Mouse (Mus musculus): Measurements from ENCODE around the gene Cdrt4. TPM values are rescaled to one million over a fixed set of nuclear protein-coding genes. Genes with fewer than 3 reads are reported as not detected.

Gene Cdrt4
- total and polyA plus RNA-seq, 2 experiments from 2014 or later, result not detected

DNA sequence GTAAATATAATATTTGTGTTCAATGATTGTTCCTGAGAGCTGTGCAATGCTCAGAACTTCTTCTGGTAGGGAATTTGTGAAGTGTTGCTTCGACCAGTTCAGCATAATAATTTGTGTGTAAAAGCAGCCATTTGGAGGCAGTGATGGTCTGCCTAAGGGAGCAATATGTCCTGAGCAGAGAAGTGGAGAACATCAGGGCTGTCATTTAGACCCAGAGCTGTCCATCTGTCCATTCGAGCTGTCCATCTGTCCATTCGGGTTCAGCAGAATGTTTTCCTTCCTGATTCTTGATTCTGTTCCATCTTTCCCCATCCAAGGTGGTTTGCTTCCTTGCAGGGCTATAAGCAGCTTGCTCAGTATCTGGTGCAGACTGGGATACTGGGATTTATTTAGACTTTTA, 33.4 kb downstream of the Cdrt4 start:
- DNase-seq (ENCODE audit: low spot score) (peak; percentile 31), ATAC-seq (ENCODE audit: low FRiP score) (no peak)
- H3K4me3 ChIP-seq (ENCODE audit: low read depth, low read length), result no peak overlapping the region
- WGBS, result 66% methylated on average over 3 of the region's 3 CpGs
- H3K27me3 ChIP-seq (ENCODE audit: insufficient read depth, low read length), result no peaks in the 10 kb centered on the region
- no peaks in the 10 kb centered on the region for H3K9me3 ChIP-seq (ENCODE audit: low read length)
- H3K36me3 ChIP-seq (ENCODE audit: insufficient read depth, low read length), result no peaks in the 10 kb centered on the region
- TF ChIP-seq CTCF (IDR thresholded peaks at IDR 0.05), result peak; percentile 16; the same call in 1 of the 2 replicates
- no peak overlapping the region for H3K27ac ChIP-seq (ENCODE audit: low read depth, low read length)
- no peak overlapping the region for H3K4me2 ChIP-seq (ENCODE audit: low read depth, low read length, poor library complexity, severe bottlenecking)
- H3K4me1 ChIP-seq (ENCODE audit: insufficient read depth, low read length), result 0 out of 2 replicates have a peak, but pooled peaks cover 5% of the 10 kb centered on the region
- no peak overlapping the region for H3K9ac ChIP-seq (replicated peaks; ENCODE audit: low read length, poor library complexity, severe bottlenecking)

DNA sequence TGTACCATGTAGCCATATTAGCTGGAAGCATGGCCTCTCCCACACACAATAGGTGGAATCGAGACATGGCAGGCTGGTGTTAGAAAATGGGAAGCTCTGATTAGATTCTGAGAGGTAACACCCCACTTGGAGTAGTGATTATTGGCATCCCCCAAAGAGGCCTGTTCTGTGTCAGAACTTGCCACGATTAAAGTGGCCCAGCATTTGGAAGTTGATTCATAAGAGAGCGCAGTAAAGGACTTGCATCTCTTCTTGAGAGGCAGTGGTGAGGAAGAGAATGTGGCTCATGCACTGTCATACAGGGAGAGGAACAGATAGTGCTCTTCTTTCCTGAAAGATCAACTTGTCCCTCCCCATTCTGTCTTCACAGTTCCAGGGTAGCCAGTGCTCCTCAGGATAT, 34.1 kb downstream of the Cdrt4 start:
- H3K9me3 ChIP-seq (ENCODE audit: low read length), result no peaks in the 10 kb centered on the region
- H3K36me3 ChIP-seq (ENCODE audit: insufficient read depth, low read length), result no peaks in the 10 kb centered on the region
- no peak overlapping the region for H3K4me3 ChIP-seq (ENCODE audit: low read depth, low read length)
- DNase-seq (ENCODE audit: low spot score) (no peak), ATAC-seq (ENCODE audit: low FRiP score) (no peak)
- H3K4me2 ChIP-seq (ENCODE audit: low read depth, low read length, poor library complexity, severe bottlenecking), result no peak overlapping the region
- H3K27me3 ChIP-seq (ENCODE audit: insufficient read depth, low read length), result no peaks in the 10 kb centered on the region
- 83% methylated on average over 3 of the region's 3 CpGs for WGBS
- no peak overlapping the region for H3K27ac ChIP-seq (ENCODE audit: low read depth, low read length)
- no peak for TF ChIP-seq CTCF (IDR thresholded peaks at IDR 0.05)
- H3K4me1 ChIP-seq (ENCODE audit: insufficient read depth, low read length), result 0 out of 2 replicates have a peak, but pooled peaks cover 5% of the 10 kb centered on the region
- H3K9ac ChIP-seq (replicated peaks; ENCODE audit: low read length, poor library complexity, severe bottlenecking), result no peak overlapping the region

DNA sequence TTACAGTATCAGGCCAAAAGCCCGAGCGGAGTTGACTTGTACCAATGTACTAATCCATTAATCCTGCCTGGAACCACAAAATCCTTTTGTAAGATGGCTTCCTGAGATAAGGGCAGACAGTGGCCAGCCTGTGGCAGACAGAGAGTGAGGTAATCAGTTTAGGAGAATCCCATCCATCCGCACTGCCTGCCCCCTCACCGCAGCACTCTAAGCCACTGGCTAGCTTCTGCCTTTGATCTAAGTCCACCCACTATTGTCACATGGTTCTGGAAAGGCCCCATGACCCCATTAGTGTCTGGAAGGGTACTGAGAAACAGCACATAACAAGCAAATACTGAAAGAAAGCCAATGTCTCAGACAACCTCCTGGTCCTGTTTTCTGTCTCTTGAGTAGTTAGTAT, 35.6 kb downstream of the Cdrt4 start:
- Histone ChIP-seq H3K4me1 (ENCODE audit: insufficient read depth, low read length) (0 out of 2 replicates have a peak, but pooled peaks cover 5% of the 10 kb centered on the region), H3K9ac (replicated peaks; ENCODE audit: low read length, poor library complexity, severe bottlenecking) (no peak overlapping the region), H3K9me3 (ENCODE audit: low read length) (no peaks in the 10 kb centered on the region), H3K27ac (ENCODE audit: low read depth, low read length) (no peak overlapping the region), H3K36me3 (ENCODE audit: insufficient read depth, low read length) (no peaks in the 10 kb centered on the region), H3K4me3 (ENCODE audit: low read depth, low read length) (no peak overlapping the region), H3K27me3 (ENCODE audit: insufficient read depth, low read length) (no peaks in the 10 kb centered on the region), H3K4me2 (ENCODE audit: low read depth, low read length, poor library complexity, severe bottlenecking) (no peak overlapping the region)
- TF ChIP-seq CTCF (IDR thresholded peaks at IDR 0.05), result no peak
- no peak for ATAC-seq (ENCODE audit: low FRiP score)
- DNase-seq (ENCODE audit: low spot score), result no peak
- 65% methylated on average over 4 of the region's 4 CpGs for WGBS

DNA sequence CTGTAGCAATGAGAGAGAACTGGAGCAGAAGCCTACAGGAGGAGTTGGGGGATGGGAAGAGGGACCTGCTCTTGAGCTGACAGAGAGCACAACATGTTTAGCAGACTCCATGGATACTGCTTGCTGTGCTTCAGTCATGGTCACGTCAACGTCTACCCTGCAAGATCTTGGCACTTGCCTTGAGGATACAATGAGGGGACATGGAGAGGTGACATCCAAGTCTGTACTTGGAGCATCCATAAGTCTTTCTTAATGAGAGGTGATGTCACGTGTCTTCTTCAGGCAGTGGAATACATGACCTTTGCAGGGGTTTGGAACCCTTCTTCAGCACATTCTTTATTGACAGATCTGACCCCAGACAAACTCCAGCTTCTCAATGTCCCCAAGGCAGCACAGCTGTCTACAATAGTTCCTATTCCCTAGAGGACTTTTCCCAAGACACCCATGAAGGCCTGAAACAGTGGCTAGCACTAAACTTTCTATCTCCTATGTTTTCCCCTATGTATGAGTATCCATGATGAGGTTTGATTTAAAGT, 39.2 kb downstream of the Cdrt4 start:
- Histone ChIP-seq H3K4me1 (ENCODE audit: insufficient read depth, low read length) (no peaks in the 10 kb centered on the region), H3K36me3 (ENCODE audit: insufficient read depth, low read length) (no peaks in the 10 kb centered on the region), H3K4me3 (ENCODE audit: low read depth, low read length) (no peak overlapping the region), H3K9ac (replicated peaks; ENCODE audit: low read length, poor library complexity, severe bottlenecking) (no peak overlapping the region), H3K27ac (ENCODE audit: low read depth, low read length) (no peak overlapping the region), H3K27me3 (ENCODE audit: insufficient read depth, low read length) (no peaks in the 10 kb centered on the region), H3K4me2 (ENCODE audit: low read depth, low read length, poor library complexity, severe bottlenecking) (no peak overlapping the region), H3K9me3 (ENCODE audit: low read length) (no peaks in the 10 kb centered on the region)
- DNase-seq (ENCODE audit: low spot score) (no peak), ATAC-seq (ENCODE audit: low FRiP score) (no peak)
- 97% methylated on average over 3 of the region's 3 CpGs for WGBS
- TF ChIP-seq CTCF (IDR thresholded peaks at IDR 0.05), result no peak

DNA sequence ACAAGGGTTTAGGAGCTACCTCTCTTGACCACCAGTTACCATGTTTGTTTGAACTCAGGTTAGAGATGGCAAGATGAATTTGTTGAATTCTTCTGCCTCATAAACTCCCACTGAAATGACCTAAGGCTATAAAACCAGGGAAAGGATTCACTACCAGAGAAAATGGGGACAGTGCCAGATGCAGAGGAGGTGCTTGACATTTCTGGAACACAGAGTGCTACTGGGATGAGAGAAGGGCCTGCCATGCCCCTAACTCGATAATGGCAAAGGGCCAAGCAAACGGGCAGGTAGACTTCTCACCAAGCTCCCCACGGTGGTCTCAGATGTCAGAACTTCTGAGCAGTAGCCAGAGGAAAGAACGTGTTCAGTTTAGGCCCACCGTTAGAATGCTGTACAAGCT, 39.8 kb downstream of the Cdrt4 start:
- Histone ChIP-seq H3K4me3 (ENCODE audit: low read depth, low read length) (no peak overlapping the region), H3K9ac (replicated peaks; ENCODE audit: low read length, poor library complexity, severe bottlenecking) (no peak overlapping the region), H3K4me2 (ENCODE audit: low read depth, low read length, poor library complexity, severe bottlenecking) (no peak overlapping the region), H3K4me1 (ENCODE audit: insufficient read depth, low read length) (no peaks in the 10 kb centered on the region), H3K27ac (ENCODE audit: low read depth, low read length) (no peak overlapping the region), H3K9me3 (ENCODE audit: low read length) (no peaks in the 10 kb centered on the region), H3K36me3 (ENCODE audit: insufficient read depth, low read length) (no peaks in the 10 kb centered on the region), H3K27me3 (ENCODE audit: insufficient read depth, low read length) (no peaks in the 10 kb centered on the region)
- no peak for TF ChIP-seq CTCF (IDR thresholded peaks at IDR 0.05)
- WGBS, result 87% methylated on average over 5 of the region's 5 CpGs
- no peak for DNase-seq (ENCODE audit: low spot score)
- ATAC-seq (ENCODE audit: low FRiP score), result no peak

DNA sequence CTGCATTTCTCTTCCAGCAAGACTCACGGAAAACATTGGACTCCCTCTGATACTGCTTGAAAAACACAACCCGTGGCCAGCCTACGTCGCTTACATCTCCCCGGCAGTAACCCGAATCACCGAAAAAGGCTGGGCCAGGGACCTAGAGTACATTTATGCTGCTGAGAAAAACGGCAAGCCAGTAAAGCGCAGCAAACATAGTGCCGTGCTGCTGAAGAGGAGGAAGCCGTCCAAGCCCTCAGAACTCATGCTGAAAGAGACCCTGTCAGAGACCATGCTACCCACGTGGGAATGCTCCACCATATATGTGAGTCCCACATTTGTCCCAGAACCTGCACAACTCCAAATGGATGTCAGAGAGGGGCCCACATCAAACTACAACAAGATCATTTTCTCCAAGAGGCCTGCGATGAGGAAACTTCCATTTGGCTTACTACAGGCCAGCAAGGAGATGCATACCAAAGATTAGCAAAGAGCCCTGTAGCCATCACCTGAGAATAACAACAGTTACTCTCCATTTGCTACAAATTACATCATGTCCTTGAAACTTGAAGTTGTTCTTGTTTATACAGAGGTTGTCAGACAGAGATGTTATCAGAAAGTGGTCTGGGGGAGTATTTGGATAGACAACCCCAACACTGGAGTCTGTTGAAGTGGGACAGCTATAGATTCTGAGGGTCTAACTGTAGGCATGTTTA, 41.7 kb downstream of the Cdrt4 start:
- ATAC-seq (ENCODE audit: low FRiP score) (no peak), DNase-seq (ENCODE audit: low spot score) (no peak)
- no peaks in the 10 kb centered on the region for H3K4me1 ChIP-seq (ENCODE audit: insufficient read depth, low read length)
- no peaks in the 10 kb centered on the region for H3K9me3 ChIP-seq (ENCODE audit: low read length)
- no peaks in the 10 kb centered on the region for H3K36me3 ChIP-seq (ENCODE audit: insufficient read depth, low read length)
- H3K4me2 ChIP-seq (ENCODE audit: low read depth, low read length, poor library complexity, severe bottlenecking), result no peak overlapping the region
- H3K27ac ChIP-seq (ENCODE audit: low read depth, low read length), result no peak overlapping the region
- no peaks in the 10 kb centered on the region for H3K27me3 ChIP-seq (ENCODE audit: insufficient read depth, low read length)
- no peak for TF ChIP-seq CTCF (IDR thresholded peaks at IDR 0.05)
- no peak overlapping the region for H3K9ac ChIP-seq (replicated peaks; ENCODE audit: low read length, poor library complexity, severe bottlenecking)
- no peak overlapping the region for H3K4me3 ChIP-seq (ENCODE audit: low read depth, low read length)
- WGBS, result 92% methylated on average over 13 of the region's 13 CpGs
